Mouse (Mus musculus) neutrophil, adult 83 days (primary cell): ENCODE measurements around the gene Srrm1. TPM values are rescaled to one million over a fixed set of nuclear protein-coding genes. Genes with fewer than 3 reads are reported as not detected.

Source experiments
- total RNA-seq, 2 experiments: library from RNA; stranded (reverse); gene quantifications; one replicate each; pipeline ENCODE4 v1.2.4; 2023

Gene Srrm1
- 100 to 1,000 TPM; 137 to 146 TPM for total RNA-seq

GRCm38 (mm10) chr4:135353066-135353793, at the start of gene Srrm1:
Srrm1 (minus strand) TSS chr4:135353321.

GRCm38 (mm10) chr4:135397991-135398390, 44.9 kb upstream of the Srrm1 start, which contains the start of gene Ncmap:
Ncmap (minus strand) TSS chr4:135398227.

GRCm38 (mm10) chr4:135272640-135273306, 80.3 kb downstream of the Srrm1 start, which contains the start of gene Clic4:
Clic4 (minus strand) TSS chr4:135272814.

Other genes with a start within 250 kb of the Srrm1 start
- 10 to 100 TPM; 14.9 to 20.0 TPM for gene Runx3, start 232.7 kb downstream of the Srrm1 start, total RNA-seq
- 10 to 100 TPM; 22.2 to 24.6 TPM for gene Clic4, start 80.5 kb downstream of the Srrm1 start, total RNA-seq
- gene Ncmap, start 44.9 kb upstream of the Srrm1 start, total RNA-seq: not detected
- 1 to 10 TPM; 7.8 to 8.3 TPM for gene Rcan3, start 80.5 kb upstream of the Srrm1 start, total RNA-seq
- gene Stpg1, start 141.5 kb upstream of the Srrm1 start, total RNA-seq: not detected
- 10 to 100 TPM; 17.7 to 26.0 TPM for gene Nipal3, start 141.7 kb upstream of the Srrm1 start, total RNA-seq
- gene Grhl3, start 220.3 kb upstream of the Srrm1 start, total RNA-seq: not detected